Mouse (Mus musculus) ES-Bruce4 (cell line): ENCODE data around the gene Atf2.

Experiments used
- CTCF ChIP-seq: IDR thresholded peaks from one replicate; pipeline ENCODE4 v1.8.1; 2011; ENCODE audit warnings: low read depth, low read length
- EP300 ChIP-seq: IDR thresholded peaks from 2 replicates; pipeline ENCODE4 v1.6.1; 2011; ENCODE audit warnings: low read depth, low read length; ENCODE audit not compliant: insufficient read depth
- POLR2A ChIP-seq: IDR thresholded peaks from one replicate; pipeline ENCODE4 v1.8.1; 2011; ENCODE audit warnings: low read length; ENCODE audit not compliant: insufficient read depth

GRCm38 (mm10) chr2:73798136-73798535 lies 94.3 kb downstream of the Atf2 start:
- TF ChIP-seq POLR2A (no peak), CTCF (no peak), EP300 (no peak)
